Mouse (Mus musculus) kidney, embryonic 15.5 days (tissue): ENCODE measurements at regions not wholly inside any gene's neighbourhood (a gene's known extent, or its start where the extent isn't known, plus 50 kb on each side); places are given as distances from the start of the nearest gene placed in this dataset.

Source experiments
- ATAC-seq: fragments of 200-750 bp; cut with Nextera tagmentation; replicated peaks from 2 replicates; pipeline ENCODE4 v1.8.0; 2017; ENCODE audit warnings: moderate TSS enrichment; ENCODE audit not compliant: low FRiP score
- H3K27ac ChIP-seq: fragments of 300-500 bp; sonication (generic); 2 replicates; pipeline ENCODE4 v1.5.1; 2015; ENCODE audit warnings: mild to moderate bottlenecking, inconsistent platforms
- H3K27me3 ChIP-seq: fragments of 300-500 bp; sonication (generic); 2 replicates; pipeline ENCODE4 v1.6.1; 2015; ENCODE audit warnings: inconsistent platforms
- H3K36me3 ChIP-seq: fragments of 300-500 bp; sonication (generic); 2 replicates; pipeline ENCODE4 v1.6.1; 2015; ENCODE audit warnings: inconsistent platforms
- H3K4me1 ChIP-seq: fragments of 300-500 bp; sonication (generic); 2 replicates; pipeline ENCODE4 v1.6.1; 2015; ENCODE audit warnings: inconsistent platforms
- H3K4me2 ChIP-seq: fragments of 300-500 bp; sonication (generic); 2 replicates; pipeline ENCODE4 v1.6.1; 2015; ENCODE audit warnings: moderate library complexity, mild to moderate bottlenecking, inconsistent platforms
- H3K4me3 ChIP-seq: fragments of 300-500 bp; sonication (generic); replicated peaks from 2 replicates; pipeline ENCODE4 v1.5.1; 2015; ENCODE audit warnings: mild to moderate bottlenecking, inconsistent platforms
- H3K9ac ChIP-seq: fragments of 300-500 bp; sonication (generic); 2 replicates; pipeline ENCODE4 v1.6.1; 2015; ENCODE audit warnings: mild to moderate bottlenecking, inconsistent platforms
- H3K9me3 ChIP-seq: fragments of 300-500 bp; sonication (generic); replicated peaks from 2 replicates; pipeline ENCODE4 v1.6.1; 2016; ENCODE audit warnings: inconsistent platforms
- WGBS: fragments of 180-500 bp; shearing (Covaris S2); methylation state at CpG from one replicate; pipeline ENCODE4 v1.1.7; 2015; ENCODE audit warnings: mixed read lengths; 5-methylcytosine and 5-hydroxymethylcytosine counted together

GRCm38 (mm10) chr12:15320697-15321449 lies 495.8 kb downstream of the Trib2 start:
- no peaks in the 10 kb centered on the region for H3K36me3 ChIP-seq
- H3K4me1 ChIP-seq, result no peaks in the 10 kb centered on the region
- ATAC-seq, result no peak
- H3K4me2 ChIP-seq, result no peak overlapping the region
- no peaks in the 10 kb centered on the region for H3K27me3 ChIP-seq
- H3K4me3 ChIP-seq, result no peak overlapping the region
- H3K27ac ChIP-seq, result no peak overlapping the region
- 50% methylated on average over 5 of the region's 5 CpGs for WGBS
- H3K9me3 ChIP-seq, result no peaks in the 10 kb centered on the region
- H3K9ac ChIP-seq, result no peak overlapping the region

GRCm38 (mm10) chr12:15319647-15320046 lies 497.1 kb downstream of the Trib2 start:
- no peak overlapping the region for H3K27ac ChIP-seq
- no peak for ATAC-seq
- H3K9ac ChIP-seq, result no peak overlapping the region
- no peak overlapping the region for H3K4me3 ChIP-seq
- no peaks in the 10 kb centered on the region for H3K4me1 ChIP-seq
- no peaks in the 10 kb centered on the region for H3K36me3 ChIP-seq
- H3K4me2 ChIP-seq, result no peak overlapping the region
- WGBS, result 44% methylated on average over 1 of the region's 1 CpGs
- H3K27me3 ChIP-seq, result no peaks in the 10 kb centered on the region
- no peaks in the 10 kb centered on the region for H3K9me3 ChIP-seq

GRCm38 (mm10) chr12:15294898-15295297 lies 521.8 kb downstream of the Trib2 start:
- 80% methylated on average over 2 of the region's 2 CpGs for WGBS
- H3K4me1 ChIP-seq, result no peaks in the 10 kb centered on the region
- H3K4me2 ChIP-seq, result no peak overlapping the region
- no peaks in the 10 kb centered on the region for H3K9me3 ChIP-seq
- H3K36me3 ChIP-seq, result no peaks in the 10 kb centered on the region
- H3K4me3 ChIP-seq, result no peak overlapping the region
- ATAC-seq, result no peak
- H3K9ac ChIP-seq, result no peak overlapping the region
- no peak overlapping the region for H3K27ac ChIP-seq
- H3K27me3 ChIP-seq, result no peaks in the 10 kb centered on the region

GRCm38 (mm10) chr12:15262165-15262564 lies 554.6 kb downstream of the Trib2 start:
- Histone ChIP-seq H3K27me3 (no peaks in the 10 kb centered on the region), H3K27ac (no peak overlapping the region), H3K9me3 (no peaks in the 10 kb centered on the region), H3K4me1 (no peaks in the 10 kb centered on the region), H3K36me3 (no peaks in the 10 kb centered on the region), H3K4me3 (no peak overlapping the region), H3K4me2 (no peak overlapping the region), H3K9ac (no peak overlapping the region)
- no peak for ATAC-seq
- WGBS, result 94% methylated on average over 1 of the region's 1 CpGs

- H3K4me2 ChIP-seq, result no peak overlapping the region
- no peaks in the 10 kb centered on the region for H3K9me3 ChIP-seq
- no peak overlapping the region for H3K9ac ChIP-seq
- H3K4me1 ChIP-seq, result no peaks in the 10 kb centered on the region
- no peak for ATAC-seq
- no peak overlapping the region for H3K4me3 ChIP-seq
- H3K27me3 ChIP-seq, result no peaks in the 10 kb centered on the region
- WGBS, result 82% methylated on average over 1 of the region's 1 CpGs
- no peaks in the 10 kb centered on the region for H3K36me3 ChIP-seq
- no peak overlapping the region for H3K27ac ChIP-seq
These were observed 555.1 kb downstream of the Trib2 start for GRCm38 (mm10) chr12:15261604-15262003.

DNA sequence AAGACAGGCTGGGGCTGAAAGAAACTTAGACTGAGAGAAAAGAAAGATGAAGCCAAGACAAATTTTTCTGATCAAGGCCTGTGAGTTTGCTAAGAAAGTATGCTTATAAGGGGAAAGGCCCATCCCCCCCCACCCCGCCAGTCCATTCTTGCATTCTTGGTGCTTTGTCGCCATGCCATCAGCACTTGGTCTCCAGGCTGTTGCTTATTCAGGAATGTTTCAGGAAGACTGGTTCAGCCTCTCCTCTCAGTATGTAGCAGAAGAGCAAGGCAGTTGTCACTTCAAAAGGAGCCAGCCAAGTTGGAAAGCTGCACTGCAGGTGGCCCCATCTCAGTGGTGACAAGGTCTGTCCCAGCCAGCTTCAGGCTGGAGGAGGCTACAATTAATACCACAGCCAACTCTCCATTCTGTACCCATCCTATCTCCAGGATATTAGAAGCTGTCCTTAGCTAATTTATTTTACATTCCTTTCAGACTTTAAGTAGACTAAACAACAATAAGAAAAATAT lies 555.8 kb downstream of the Trib2 start:
- Histone ChIP-seq H3K27me3 (no peaks in the 10 kb centered on the region), H3K4me1 (no peaks in the 10 kb centered on the region), H3K27ac (no peak overlapping the region), H3K9me3 (no peaks in the 10 kb centered on the region), H3K4me2 (no peak overlapping the region), H3K4me3 (no peak overlapping the region), H3K36me3 (no peaks in the 10 kb centered on the region), H3K9ac (no peak overlapping the region)
- 87% methylated on average over 2 of the region's 2 CpGs for WGBS
- no peak for ATAC-seq

DNA sequence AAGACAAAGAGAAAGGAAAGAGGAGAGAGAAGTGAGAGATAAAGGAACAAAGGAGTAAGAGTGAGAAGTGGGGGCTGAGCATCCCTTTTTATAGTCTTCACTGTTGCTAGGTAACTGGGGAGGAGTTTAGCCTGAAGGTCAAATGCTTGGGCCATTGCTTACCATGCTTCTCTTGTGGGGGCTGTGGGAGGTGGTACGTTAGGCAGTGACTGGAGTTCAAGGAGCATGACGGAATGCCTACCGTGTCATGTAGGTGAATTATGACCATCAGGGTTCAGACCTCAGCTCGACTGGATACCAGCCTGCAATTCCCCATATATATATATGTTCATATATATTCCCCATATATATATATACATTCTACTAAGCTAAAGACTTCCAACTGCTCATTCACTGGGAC lies 571.8 kb downstream of the Trib2 start:
- H3K27me3 ChIP-seq, result no peaks in the 10 kb centered on the region
- whole genome bisulfite sequencing, result 27% methylated on average over 4 of the region's 4 CpGs
- peak; percentile 77; the same call in 1 of the 2 replicates for ATAC-seq

GRCm38 (mm10) chr12:15222497-15223170 lies 594.1 kb downstream of the Trib2 start:
- 0 out of 2 replicates have a peak, but pooled peaks have one; percentile 40 for ATAC-seq

More for the DNA sequence above, 571.8 kb downstream of the Trib2 start:
- no peak overlapping the region for H3K27ac ChIP-seq
- no peaks in the 10 kb centered on the region for H3K36me3 ChIP-seq
- no peaks in the 10 kb centered on the region for H3K4me1 ChIP-seq
- no peak overlapping the region for H3K4me3 ChIP-seq
- H3K9ac ChIP-seq, result no peak overlapping the region
- H3K4me2 ChIP-seq, result no peak overlapping the region
- no peaks in the 10 kb centered on the region; the same call in 1 of the 2 replicates for H3K9me3 ChIP-seq

GRCm38 (mm10) chr12:15218504-15218903 lies 598.2 kb downstream of the Trib2 start:
- H3K27ac ChIP-seq, result no peak overlapping the region
- no peak overlapping the region for H3K4me2 ChIP-seq
- H3K4me1 ChIP-seq, result no peaks in the 10 kb centered on the region
- no peaks in the 10 kb centered on the region for H3K36me3 ChIP-seq
- ATAC-seq, result no peak
- no peaks in the 10 kb centered on the region for H3K27me3 ChIP-seq
- WGBS, result 48% methylated on average over 8 of the region's 8 CpGs
- H3K9me3 ChIP-seq, result no peaks in the 10 kb centered on the region
- H3K4me3 ChIP-seq, result no peak overlapping the region
- no peak overlapping the region for H3K9ac ChIP-seq

More at GRCm38 (mm10) chr12:15222497-15223170, 594.1 kb downstream of the Trib2 start:
- Histone ChIP-seq H3K9me3 (no peaks in the 10 kb centered on the region), H3K36me3 (no peaks in the 10 kb centered on the region), H3K4me3 (no peak overlapping the region), H3K4me1 (no peaks in the 10 kb centered on the region), H3K4me2 (no peak overlapping the region), H3K27ac (no peak overlapping the region), H3K27me3 (no peaks in the 10 kb centered on the region), H3K9ac (no peak overlapping the region)
- WGBS, result 92% methylated on average over 5 of the region's 5 CpGs

DNA sequence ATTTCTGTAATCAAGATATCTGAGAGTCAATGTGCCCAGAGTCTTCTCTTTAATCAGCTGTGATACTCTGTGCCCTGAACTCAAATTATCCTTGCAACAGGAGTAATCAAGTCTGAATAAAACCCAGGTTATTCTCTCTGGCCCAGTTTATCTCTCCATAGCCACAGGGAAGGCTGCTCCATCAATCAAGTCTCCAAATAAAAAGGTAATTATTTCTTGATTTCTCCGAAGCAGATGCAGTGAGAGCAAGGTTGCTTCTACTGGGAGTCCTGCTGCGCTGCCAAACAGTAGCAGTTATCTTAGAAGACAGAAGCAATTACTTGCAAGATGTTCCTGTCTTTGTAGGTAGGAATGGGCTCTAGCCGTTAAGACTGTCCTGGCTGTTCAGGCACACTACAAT lies 600.5 kb downstream of the Trib2 start:
- Histone ChIP-seq H3K27ac (no peak overlapping the region), H3K4me1 (no peaks in the 10 kb centered on the region), H3K4me3 (no peak overlapping the region), H3K9me3 (no peaks in the 10 kb centered on the region), H3K36me3 (no peaks in the 10 kb centered on the region), H3K4me2 (no peak overlapping the region), H3K9ac (no peak overlapping the region), H3K27me3 (no peaks in the 10 kb centered on the region)
- WGBS, result 72% methylated on average over 3 of the region's 3 CpGs
- ATAC-seq, result no peak

- H3K4me1 ChIP-seq, result no peaks in the 10 kb centered on the region
- 31% methylated on average over 6 of the region's 6 CpGs for WGBS
- no peak overlapping the region for H3K4me2 ChIP-seq
- no peaks in the 10 kb centered on the region for H3K27me3 ChIP-seq
- H3K4me3 ChIP-seq, result no peak overlapping the region
- H3K27ac ChIP-seq, result 0 out of 2 replicates have a peak overlapping the region, but pooled peaks have one; percentile 9
- H3K36me3 ChIP-seq, result no peaks in the 10 kb centered on the region
- H3K9ac ChIP-seq, result no peak overlapping the region
- no peaks in the 10 kb centered on the region for H3K9me3 ChIP-seq
- peak; percentile 96 for ATAC-seq
These were observed 642.2 kb downstream of the Trib2 start for GRCm38 (mm10) chr12:15174411-15175041.

- 81% methylated on average over 5 of the region's 5 CpGs for WGBS
- ATAC-seq, result no peak
- H3K9ac ChIP-seq, result no peak overlapping the region
These were observed 654.1 kb downstream of the Trib2 start for GRCm38 (mm10) chr12:15162605-15163004.

More at GRCm38 (mm10) chr12:15162605-15163004, 654.1 kb downstream of the Trib2 start:
- Histone ChIP-seq H3K27ac (no peak overlapping the region), H3K36me3 (no peaks in the 10 kb centered on the region), H3K4me1 (no peaks in the 10 kb centered on the region), H3K4me3 (no peak overlapping the region), H3K4me2 (no peak overlapping the region), H3K27me3 (no peaks in the 10 kb centered on the region), H3K9me3 (no peaks in the 10 kb centered on the region)
